Mouse (Mus musculus) bone marrow, adult 2 months (tissue): ENCODE measurements at regions not wholly inside any gene's neighbourhood (a gene's known extent, or its start where the extent isn't known, plus 50 kb on each side); places are given as distances from the start of the nearest gene placed in this dataset.

Experiments
- H3K27ac ChIP-seq: fragments of 200-500 bp; 2 replicates; pipeline ENCODE4 v1.5.1; 2012; ENCODE audit warnings: low read depth, mild to moderate bottlenecking, control low read depth, inconsistent platforms, low read length; ENCODE audit not compliant: control insufficient read depth, poor library complexity, insufficient read depth
- H3K4me1 ChIP-seq: fragments of 200-500 bp; 2 replicates; pipeline ENCODE4 v1.6.1; 2011; ENCODE audit warnings: low read length; ENCODE audit not compliant: control insufficient read depth, insufficient read depth
- H3K4me3 ChIP-seq: fragments of 200-500 bp; replicated peaks from 2 replicates; pipeline ENCODE3; 2011; ENCODE audit warnings: mild to moderate bottlenecking, low read depth, low read length, control low read depth; ENCODE audit not compliant: control insufficient read depth
- CTCF ChIP-seq: fragments of 200-500 bp; IDR thresholded peaks from 2 replicates; pipeline ENCODE4 v1.5.1; 2011; ENCODE audit warnings: low read length, control low read depth; ENCODE audit not compliant: control insufficient read depth, insufficient read depth
- POLR2A ChIP-seq: fragments of 200-500 bp; IDR thresholded peaks from 2 replicates; pipeline ENCODE4 v1.6.1; 2011; ENCODE audit warnings: low read depth, mild to moderate bottlenecking, control low read depth, low read length, borderline replicate concordance; ENCODE audit not compliant: control insufficient read depth
- WGBS: fragments of 180-500 bp; shearing (Covaris S2); methylation state at CpG from one replicate; pipeline ENCODE4 v1.1.7; 2018; 5-methylcytosine and 5-hydroxymethylcytosine counted together

DNA sequence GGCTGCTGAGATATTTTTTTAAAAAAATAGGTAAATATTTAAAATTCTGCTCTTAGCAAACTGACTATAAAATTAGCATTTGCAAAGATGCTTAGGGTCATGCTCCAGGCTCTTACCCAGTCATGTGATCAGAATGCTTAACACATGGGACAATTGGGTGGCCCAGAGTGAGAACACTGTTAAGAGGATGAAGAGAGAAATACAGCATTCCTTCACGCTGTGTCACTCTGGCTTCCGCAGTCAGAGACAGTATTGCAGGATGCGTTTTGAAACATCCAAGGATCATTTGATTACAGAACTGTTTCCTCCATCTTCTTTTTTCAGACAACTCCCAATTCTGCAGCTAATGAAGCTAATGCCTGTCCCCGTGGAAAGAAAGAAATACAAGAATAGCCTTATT lies 316.4 kb downstream of the Rnd3 start:
- H3K27ac ChIP-seq, result no peak overlapping the region
- TF ChIP-seq POLR2A (no peak), CTCF (no peak)
- peaks cover 1% of the 10 kb centered on the region; the same call in 1 of the 2 replicates for H3K4me1 ChIP-seq
- WGBS, result 53% methylated on average over 4 of the region's 4 CpGs
- no peak overlapping the region for H3K4me3 ChIP-seq

DNA sequence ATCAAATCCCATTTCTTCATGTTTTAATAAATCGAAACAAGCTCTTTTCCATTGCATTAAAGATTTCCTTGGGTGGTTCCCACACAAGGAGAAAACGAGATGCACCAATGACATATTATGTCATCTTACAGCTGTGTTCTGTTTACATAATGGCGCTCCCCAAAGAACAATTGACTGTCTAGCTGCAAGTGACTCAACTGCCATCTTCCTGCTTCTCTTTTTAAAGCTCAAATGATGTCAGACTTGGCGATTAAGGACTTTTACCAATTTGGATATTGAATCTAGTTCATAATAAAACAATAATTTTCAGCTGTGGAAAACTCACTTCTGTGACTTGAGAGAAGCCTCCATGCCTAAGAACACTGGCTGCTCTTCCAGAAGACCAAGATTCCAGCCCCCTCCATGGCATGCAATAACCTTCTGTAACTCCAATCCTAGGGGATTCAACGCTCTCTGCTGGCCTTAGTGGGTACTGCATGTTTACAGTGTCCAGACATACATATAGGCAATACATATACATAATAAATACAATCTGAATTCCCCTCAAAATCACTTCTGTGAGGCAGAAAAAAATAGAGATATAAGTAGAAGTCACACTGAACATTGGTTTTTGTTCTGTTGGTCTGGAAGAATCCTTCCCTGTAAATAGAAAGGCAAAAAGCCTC lies 318.7 kb downstream of the Rnd3 start:
- Histone ChIP-seq H3K4me1 (peaks cover 1% of the 10 kb centered on the region; the same call in 1 of the 2 replicates), H3K4me3 (no peak overlapping the region), H3K27ac (no peak overlapping the region)
- 63% methylated on average over 5 of the region's 5 CpGs for whole genome bisulfite sequencing
- no peak for TF ChIP-seq POLR2A
- TF ChIP-seq CTCF, result no peak

GRCm38 (mm10) chr2:50827097-50827496 lies 321.8 kb downstream of the Rnd3 start:
- Histone ChIP-seq H3K4me3 (no peak overlapping the region), H3K4me1 (no peaks in the 10 kb centered on the region; the same call in 1 of the 2 replicates), H3K27ac (peak overlapping the region; percentile 18; the same call in 1 of the 2 replicates)
- 76% methylated on average over 5 of the region's 5 CpGs for WGBS
- TF ChIP-seq CTCF, result no peak
- no peak for TF ChIP-seq POLR2A

DNA sequence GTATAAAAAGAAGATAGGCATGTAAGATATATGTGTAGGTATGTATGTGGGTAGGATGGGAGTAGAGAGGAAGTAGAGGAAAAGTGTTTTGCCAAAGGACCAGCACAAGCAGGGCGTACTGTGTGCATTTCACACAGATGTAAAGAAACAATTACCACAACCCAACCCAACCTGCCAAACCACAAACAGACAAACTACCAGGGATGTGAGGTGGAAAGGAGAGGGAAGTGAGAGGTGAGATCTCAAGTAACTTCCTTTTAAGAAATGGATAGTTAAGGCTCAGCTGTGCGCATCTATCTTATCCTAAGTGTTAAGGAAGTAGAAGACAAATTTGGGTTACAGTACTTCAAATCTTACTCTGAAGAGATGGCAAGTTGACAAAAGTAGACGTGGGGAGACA lies 322.4 kb downstream of the Rnd3 start:
- H3K4me1 ChIP-seq, result no peaks in the 10 kb centered on the region; the same call in 1 of the 2 replicates
- TF ChIP-seq POLR2A (no peak), CTCF (no peak)
- no peak overlapping the region for H3K4me3 ChIP-seq
- peak overlapping the region; percentile 18; the same call in 1 of the 2 replicates for H3K27ac ChIP-seq
- WGBS, result 13% methylated on average over 3 of the region's 3 CpGs

GRCm38 (mm10) chr2:50825626-50826025 lies 323.3 kb downstream of the Rnd3 start:
- Histone ChIP-seq H3K4me1 (no peaks in the 10 kb centered on the region; the same call in 1 of the 2 replicates), H3K27ac (no peak overlapping the region), H3K4me3 (no peak overlapping the region)
- TF ChIP-seq CTCF, result no peak
- TF ChIP-seq POLR2A, result no peak
- 87% methylated on average over 5 of the region's 5 CpGs for WGBS

- H3K4me1 ChIP-seq, result no peaks in the 10 kb centered on the region; the same call in 1 of the 2 replicates
- no peak overlapping the region for H3K27ac ChIP-seq
- no peak overlapping the region for H3K4me3 ChIP-seq
- 38% methylated on average over 3 of the region's 3 CpGs for WGBS
- TF ChIP-seq CTCF, result no peak
- TF ChIP-seq POLR2A, result no peak
Observed at GRCm38 (mm10) chr2:50824782-50825181, 324.1 kb downstream of the Rnd3 start.

GRCm38 (mm10) chr2:50822738-50823137 lies 326.2 kb downstream of the Rnd3 start:
- TF ChIP-seq CTCF (no peak), POLR2A (no peak)
- no peak overlapping the region for H3K27ac ChIP-seq
- no peak overlapping the region for H3K4me3 ChIP-seq
- no peaks in the 10 kb centered on the region; the same call in 1 of the 2 replicates for H3K4me1 ChIP-seq

DNA sequence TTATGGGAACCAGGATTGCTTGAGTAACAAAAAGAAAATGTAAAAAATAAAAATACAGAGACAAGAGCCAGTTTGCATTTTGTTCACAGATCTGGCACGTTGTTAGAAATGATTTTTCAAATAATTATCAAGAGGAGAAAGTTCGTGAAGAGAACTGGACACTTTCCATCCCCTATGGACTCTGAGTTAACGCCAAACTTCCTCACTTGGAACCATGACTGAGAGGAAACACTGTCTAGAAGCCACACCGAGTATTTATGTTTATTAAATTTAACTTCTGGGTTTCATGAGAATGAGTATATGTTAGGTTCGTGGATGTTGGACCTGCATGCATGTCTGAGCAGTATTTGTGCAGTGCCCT lies 329.6 kb downstream of the Rnd3 start:
- TF ChIP-seq POLR2A (no peak), CTCF (no peak)
- Histone ChIP-seq H3K27ac (no peak overlapping the region), H3K4me3 (no peak overlapping the region), H3K4me1 (no peaks in the 10 kb centered on the region)
- WGBS, result 76% methylated on average over 5 of the region's 5 CpGs

GRCm38 (mm10) chr2:50818557-50819304 lies 330.2 kb downstream of the Rnd3 start:
- no peak overlapping the region for H3K27ac ChIP-seq
- peaks cover 1% of the 10 kb centered on the region; the same call in 1 of the 2 replicates for H3K4me1 ChIP-seq
- no peak overlapping the region for H3K4me3 ChIP-seq
- TF ChIP-seq CTCF, result no peak
- no peak for TF ChIP-seq POLR2A
- 71% methylated on average over 7 of the region's 7 CpGs for WGBS
